Mouse (Mus musculus) left cerebral cortex, postnatal 14 days (tissue): ENCODE data around the gene Olfr461. TPM values are rescaled to one million over a fixed set of nuclear protein-coding genes. Genes with fewer than 3 reads are reported as not detected.
"Not testable (repeated sequence)": the region's sequence is repeated elsewhere in the genome, so short reads cannot be mapped to it uniquely, and the experiment has no call there.

Experiments used
- DNase-seq, 2 experiments: peaks; one replicate each; pipeline ENCODE4 v3.0.0; 2021 to 2022; ENCODE audit warnings: low spot score in 2 of 2, mixed read lengths in 1 of 2
- intact Hi-C: fragments of 180-260 bp; cut with DNase I; formaldehyde crosslinking; loops from one replicate; pipeline ENCODE4 v1.15.1; 2025
- long read RNA-seq, 2 experiments: library from polyadenylated mRNA; stranded (forward); transcript quantifications; one replicate each; pipeline ENCODE4 v2.0.0; 2021
- total RNA-seq, 2 experiments: library from RNA; stranded (reverse); gene quantifications; 2 replicates each; pipeline ENCODE4 v1.2.3; 2021

The Olfr461 gene
- not detected for total RNA-seq
- long read RNA-seq, experiment 1 = 0 reads
- long read RNA-seq, experiment 2 = 0 reads

DNA sequence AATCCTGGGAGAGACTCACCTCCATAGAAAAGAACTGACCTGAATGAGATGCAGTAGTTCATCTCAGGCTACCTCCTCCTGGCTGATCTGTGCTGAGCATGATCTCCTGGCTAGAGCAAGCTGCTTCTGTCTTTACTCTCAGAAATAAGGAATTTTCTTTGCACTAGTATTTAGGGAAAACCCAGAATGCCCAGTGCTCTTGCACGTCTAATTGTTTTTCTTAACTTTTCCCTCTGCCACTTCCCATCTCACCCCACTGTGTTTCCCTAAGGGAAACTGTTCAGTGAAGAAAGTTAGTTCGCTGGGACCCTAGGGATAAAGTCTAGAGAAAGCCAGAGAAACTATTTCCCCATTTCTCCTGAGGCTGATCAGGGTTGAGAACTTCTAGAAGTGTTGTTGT is at the start of gene Olfr461:
TSS of gene Olfr461 (minus strand) at position 101 of the 400 bp plus-strand sequence.
- intact Hi-C loops = no loop called here

DNA sequence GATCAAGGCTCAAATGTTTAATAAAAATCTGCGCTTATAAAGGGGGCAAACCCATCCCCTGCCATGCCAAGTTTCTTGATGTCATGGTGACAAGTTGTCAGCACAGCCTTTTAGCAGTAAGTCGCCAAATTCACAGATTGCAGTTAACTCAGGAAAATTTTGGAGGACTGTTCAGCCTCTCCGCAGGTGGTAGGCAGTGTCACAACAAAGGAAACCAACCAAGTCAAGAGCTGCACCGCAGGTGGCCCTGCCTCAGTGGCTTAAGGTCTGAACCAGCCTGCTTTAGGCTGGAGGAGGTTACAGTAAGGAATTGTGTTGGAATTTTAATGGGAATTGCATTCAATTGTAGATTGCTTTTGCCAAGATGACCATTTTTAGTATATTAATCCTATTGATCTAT is 43.7 kb upstream of the Olfr461 start:
- intact Hi-C loops, DNase-seq: not testable (repeated sequence)

More for the DNA sequence above, at the start of gene Olfr461:
- no peak for DNase-seq

- intact Hi-C loops = no loop called here
- no peak for DNase-seq
These were observed 40.1 kb upstream of the Olfr461 start for GRCm38 (mm10) chr6:40594804-40595550.

DNA sequence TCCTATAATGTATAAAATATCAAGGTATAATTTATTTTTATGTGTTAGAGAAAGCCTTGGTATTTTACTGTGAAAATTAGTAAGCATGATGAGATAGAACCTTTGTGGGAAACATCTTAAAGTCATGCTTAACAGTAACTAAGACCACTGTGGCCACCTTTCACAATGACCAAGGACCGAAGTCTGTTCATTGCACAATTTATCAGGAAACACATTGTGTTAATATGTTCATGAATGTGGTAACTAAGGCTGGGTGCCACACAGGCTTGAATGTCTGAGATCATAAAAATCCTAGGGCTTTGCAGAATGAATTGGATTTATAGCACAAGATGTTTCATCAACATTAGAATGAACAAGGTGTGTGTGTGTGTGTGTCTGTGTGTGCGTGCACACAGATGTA is 33.5 kb upstream of the Olfr461 start:
- intact Hi-C loops = no loop called here
- DNase-seq = no peak

- DNase-seq = no peak
- intact Hi-C loops = no loop called here
These were observed 30.8 kb upstream of the Olfr461 start, which contains the start of gene Clec5a for GRCm38 (mm10) chr6:40585645-40586044. Gene Clec5a, minus strand, starts transcription at chr6:40585821.

DNA sequence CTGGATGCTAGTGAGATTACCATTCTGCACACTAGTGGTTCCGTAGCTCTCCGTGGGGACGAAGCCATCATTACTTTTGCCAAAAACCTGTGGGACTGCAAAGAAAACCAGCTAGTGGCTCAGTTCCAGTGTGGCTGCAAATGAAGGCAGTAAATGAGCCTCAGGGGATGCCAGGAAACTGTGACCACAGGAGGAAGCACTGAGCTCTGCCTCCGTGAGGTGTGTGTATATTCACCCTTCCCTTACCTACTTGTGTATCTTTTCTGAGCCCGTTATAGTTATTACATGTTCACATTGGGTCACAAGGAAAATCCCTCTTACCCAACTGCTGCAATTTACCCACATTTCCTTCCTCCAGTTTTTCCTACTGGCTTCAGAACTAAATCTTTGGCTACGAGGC is 29.5 kb upstream of the Olfr461 start:
- intact Hi-C loops = no loop called here
- DNase-seq = no peak

DNA sequence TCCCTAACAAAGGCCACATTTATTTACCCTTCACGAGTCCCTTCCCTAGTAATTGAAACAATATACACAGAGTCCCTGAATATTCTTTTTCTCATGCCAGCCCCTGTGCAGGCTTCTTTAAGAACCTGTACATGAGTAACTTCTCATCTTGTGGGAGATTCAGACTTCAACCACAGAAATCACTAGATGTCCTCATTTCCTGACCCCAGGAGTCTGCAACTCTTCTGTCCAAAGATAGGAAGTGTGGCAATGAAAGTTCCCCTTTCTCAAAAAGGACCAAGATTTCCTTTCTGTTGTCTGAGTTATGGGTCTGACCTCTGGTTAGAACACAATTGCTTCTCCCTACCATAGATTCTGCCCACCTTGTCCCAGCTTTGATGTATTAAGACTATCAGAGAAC is 21.5 kb upstream of the Olfr461 start:
- intact Hi-C loops = no loop called here
- DNase-seq = no peak

DNA sequence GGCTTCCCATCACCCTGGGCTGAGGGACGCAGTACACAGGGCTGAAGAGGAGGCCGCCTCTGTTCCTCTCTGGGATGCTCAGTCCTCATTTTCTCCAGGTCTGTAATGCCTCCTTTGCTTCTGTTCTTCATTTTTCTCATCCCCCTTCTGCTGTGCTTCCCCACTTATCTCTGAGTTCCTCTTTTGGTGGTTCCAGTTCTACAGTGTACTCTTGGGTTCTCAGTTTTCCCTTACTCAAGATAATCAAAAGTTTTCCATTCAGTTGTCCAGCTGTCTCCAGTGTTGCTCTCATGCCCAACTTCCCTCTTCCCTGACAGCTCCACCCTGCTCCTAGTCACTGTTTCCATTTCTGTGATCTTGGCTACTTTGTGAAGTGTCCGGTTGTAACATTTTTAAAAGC is 18.8 kb upstream of the Olfr461 start:
- DNase-seq = no peak
- intact Hi-C loops = no loop called here

DNA sequence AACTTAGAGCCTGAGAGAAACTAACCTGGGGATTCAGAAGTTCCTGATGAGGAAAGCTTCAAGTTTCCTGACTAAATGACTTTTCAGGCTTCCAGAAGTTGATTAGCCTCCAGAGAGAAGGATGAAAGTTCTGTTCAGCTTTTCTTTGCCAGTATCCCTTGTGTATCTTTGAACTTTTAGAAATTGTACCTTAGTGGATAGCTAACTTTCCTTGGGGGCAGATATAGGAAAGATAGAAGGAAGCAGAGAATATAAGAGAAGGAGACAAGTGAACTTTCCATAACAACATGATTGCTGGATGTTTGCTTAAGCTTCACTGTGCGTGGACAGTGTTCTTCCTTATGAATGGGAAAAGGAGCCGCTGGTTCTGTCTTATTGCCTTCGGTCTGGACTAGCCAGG is 14.3 kb upstream of the Olfr461 start, which contains the start of gene Olfr460:
TSS of gene Olfr460 (plus strand) at position 301 of the 400 bp plus-strand sequence.
- intact Hi-C loops = no loop called here
- DNase-seq = no peak

GRCm38 (mm10) chr6:40544690-40545089 is 10.2 kb downstream of the Olfr461 start:
- intact Hi-C loops = no loop called here
- DNase-seq = no peak

GRCm38 (mm10) chr6:40519408-40519807 is 35.4 kb downstream of the Olfr461 start, which contains the start of gene Prss37:
Gene Prss37, minus strand, starts transcription at chr6:40519508.
- no peak for DNase-seq
- intact Hi-C loops = no loop called here

DNA sequence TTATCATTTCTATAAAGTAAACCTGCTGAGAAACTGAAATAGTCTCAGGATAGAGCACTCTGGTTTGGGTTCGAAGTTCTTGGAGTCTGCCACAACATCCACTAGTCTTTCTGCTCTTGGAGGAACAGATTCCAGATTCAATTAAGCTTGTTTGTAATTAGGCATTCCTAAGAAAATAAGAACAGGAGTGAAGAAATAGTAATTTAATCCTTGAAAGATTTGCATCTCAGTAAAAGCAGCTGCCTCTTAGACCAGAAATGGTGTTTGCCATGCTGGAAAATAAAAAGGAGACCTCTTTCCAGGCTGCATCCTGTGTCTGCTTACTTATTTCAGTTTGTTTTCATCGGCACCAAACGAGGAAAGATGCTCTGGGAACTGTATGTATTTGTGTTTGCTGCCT is 61.6 kb downstream of the Olfr461 start, which contains the start of gene Tas2r108:
TSS of gene Tas2r108 (plus strand) at position 301 of the 400 bp plus-strand sequence.
- intact Hi-C loops = no loop called here
- no peak for DNase-seq

Other genes starting within 250 kb of the Olfr461 start
- 10 to 100 TPM; 50.7 to 51.6 TPM for gene Agk, start 229.9 kb downstream of the Olfr461 start, total RNA-seq
- gene E330009J07Rik, start 118.9 kb downstream of the Olfr461 start, total RNA-seq = 10 to 100 TPM; 38.6 to 45.2 TPM
- gene Wee2, start 116.0 kb downstream of the Olfr461 start, total RNA-seq = not detected
- 10 to 100 TPM; 31.8 to 37.1 TPM for gene Ssbp1, start 83.7 kb downstream of the Olfr461 start, total RNA-seq
- not detected for gene Tas2r137, start 63.8 kb downstream of the Olfr461 start, total RNA-seq
- not detected for gene Tas2r108, start 61.5 kb downstream of the Olfr461 start, total RNA-seq
- gene Prss37, start 35.5 kb downstream of the Olfr461 start, total RNA-seq = not detected
- not detected for gene Olfr460, start 14.4 kb upstream of the Olfr461 start, total RNA-seq
- under 1 TPM; 0.32 to 0.48 TPM for gene Clec5a, start 30.8 kb upstream of the Olfr461 start, total RNA-seq
- not detected for gene Tas2r138, start 58.3 kb upstream of the Olfr461 start, total RNA-seq
- gene Mgam, start 73.8 kb upstream of the Olfr461 start, total RNA-seq = not detected